Mouse (Mus musculus): Measurements from ENCODE around the gene Inpp5d.

GRCm38 (mm10) chr1:87729070-87729469 is 109.0 kb downstream of the Inpp5d start:
- no peak for TF ChIP-seq POLR2A (IDR thresholded peaks at IDR 0.05; ENCODE audit: borderline replicate concordance, extremely low read depth, low read depth, low read length)
- no peak for TF ChIP-seq CTCF (IDR thresholded peaks at IDR 0.05; ENCODE audit: insufficient read depth, low read length)
